Mouse (Mus musculus) gastrocnemius, adult 18-20 months (tissue): ENCODE measurements around the gene Serbp1. TPM values are rescaled to one million over a fixed set of nuclear protein-coding genes. Genes with fewer than 3 reads are reported as not detected.
"Not testable (repeated sequence)": the region's sequence is repeated elsewhere in the genome, so short reads cannot be mapped to it uniquely, and the experiment has no call there.

ENCODE experiments used
- DNase-seq: peaks from one replicate; pipeline ENCODE4 v3.0.0; 2021; ENCODE audit warnings: low spot score
- long read RNA-seq, 2 experiments: library from polyadenylated mRNA; stranded (forward); transcript quantifications; one replicate each; pipeline ENCODE4 v2.0.0; 2021
- total RNA-seq, 2 experiments: library from RNA; stranded (reverse); gene quantifications; 2 replicates each; pipeline ENCODE4 v1.2.3; 2021

The Serbp1 gene
- total RNA-seq, result 100 to 1,000 TPM; 318 to 338 TPM
- long read RNA-seq, experiment 1, full-length matches to known transcripts, result 128 of 155 reads
- long read RNA-seq, experiment 1, partial matches to known transcripts, result 18 of 155 reads
- long read RNA-seq, experiment 1, other reads (novel, unspliced or antisense), result 9 of 155 reads
- long read RNA-seq, experiment 2, full-length matches to known transcripts, result 120 of 145 reads
- long read RNA-seq, experiment 2, partial matches to known transcripts, result 11 of 145 reads
- long read RNA-seq, experiment 2, other reads (novel, unspliced or antisense), result 14 of 145 reads

DNA sequence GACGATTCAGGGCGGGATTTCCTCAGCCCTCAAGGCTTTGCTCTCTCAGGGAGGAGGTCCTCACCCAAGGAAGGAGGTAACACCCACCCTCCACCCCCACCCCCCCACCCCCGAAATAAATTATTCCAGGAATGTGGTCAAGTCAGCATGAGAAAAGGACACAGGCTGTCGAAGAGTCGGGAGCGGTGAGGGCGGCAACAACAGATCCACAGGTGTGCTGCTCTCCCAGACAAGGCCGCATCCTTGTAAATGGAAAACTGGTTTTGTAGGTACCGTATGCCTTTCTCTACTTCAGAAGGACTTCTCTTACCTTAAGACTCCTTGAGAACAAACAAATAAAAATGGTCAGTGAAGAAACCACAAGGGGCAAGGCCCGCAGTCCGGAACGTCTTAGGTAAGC lies at the start of gene Serbp1:
Serbp1 (plus strand) TSS at position 200 of the 400 bp plus-strand sequence.
- DNase-seq, result no peak

GRCm38 (mm10) chr6:67193591-67193990 lies 44.4 kb upstream of the Serbp1 start:
- no peak for DNase-seq

- no peak for DNase-seq
These were observed 43.4 kb upstream of the Serbp1 start for GRCm38 (mm10) chr6:67194606-67195005.

DNA sequence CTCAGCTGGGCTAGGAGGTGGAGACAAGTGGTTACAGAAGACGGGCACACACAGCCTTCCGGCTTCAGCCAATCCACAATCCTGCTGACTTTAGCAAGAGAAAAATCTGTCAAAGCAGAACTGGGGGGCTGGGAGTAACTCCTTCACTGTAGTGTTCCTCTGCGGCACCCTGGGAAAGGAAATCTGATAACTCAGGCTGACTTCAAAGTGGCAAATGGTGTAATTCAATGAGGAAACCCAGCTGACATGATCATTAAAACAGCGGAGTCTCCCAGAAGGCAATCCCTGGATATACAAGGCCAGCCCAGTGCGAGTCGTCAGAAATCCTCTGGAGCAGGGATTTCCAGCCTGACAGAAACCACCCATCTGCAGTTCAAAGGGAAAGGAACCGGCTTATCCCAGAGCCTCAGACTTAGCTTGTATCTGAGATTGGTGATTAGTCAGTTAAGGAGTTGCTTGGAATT lies 42.8 kb upstream of the Serbp1 start:
- DNase-seq, result peak; percentile 11

GRCm38 (mm10) chr6:67196821-67197220 lies 41.2 kb upstream of the Serbp1 start:
- DNase-seq, result no peak

- peak; percentile 28 for DNase-seq
These were observed 39.9 kb upstream of the Serbp1 start for GRCm38 (mm10) chr6:67198085-67198484.

- peak; percentile 32 for DNase-seq
These were observed 37.2 kb upstream of the Serbp1 start for GRCm38 (mm10) chr6:67200715-67201322.

GRCm38 (mm10) chr6:67205081-67206037 lies 32.6 kb upstream of the Serbp1 start:
- no peak for DNase-seq

GRCm38 (mm10) chr6:67212362-67212761 lies 25.6 kb upstream of the Serbp1 start:
- no peak for DNase-seq

- DNase-seq, result no peak
These were observed 24.4 kb upstream of the Serbp1 start for GRCm38 (mm10) chr6:67213429-67214098.

DNA sequence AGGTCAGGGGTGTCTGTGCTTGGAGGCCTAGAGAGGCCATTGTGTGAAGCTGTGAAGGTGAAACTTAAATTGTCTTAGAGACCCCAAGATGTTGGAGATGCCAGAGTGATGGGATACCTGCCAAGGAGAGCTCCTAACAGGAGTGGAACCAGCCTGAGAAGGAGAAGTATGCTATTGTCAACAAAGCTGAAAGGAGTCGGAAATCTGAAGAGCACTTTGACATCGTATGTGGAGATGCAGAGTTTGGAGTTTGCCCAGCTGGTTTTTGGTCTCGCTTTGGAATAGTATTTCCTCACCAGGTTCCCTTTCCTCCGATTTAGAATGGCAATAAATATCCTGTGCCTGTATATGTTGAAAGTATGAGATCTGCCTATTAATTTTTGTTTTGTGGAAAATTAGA lies 20.6 kb upstream of the Serbp1 start:
- DNase-seq, result no peak

DNA sequence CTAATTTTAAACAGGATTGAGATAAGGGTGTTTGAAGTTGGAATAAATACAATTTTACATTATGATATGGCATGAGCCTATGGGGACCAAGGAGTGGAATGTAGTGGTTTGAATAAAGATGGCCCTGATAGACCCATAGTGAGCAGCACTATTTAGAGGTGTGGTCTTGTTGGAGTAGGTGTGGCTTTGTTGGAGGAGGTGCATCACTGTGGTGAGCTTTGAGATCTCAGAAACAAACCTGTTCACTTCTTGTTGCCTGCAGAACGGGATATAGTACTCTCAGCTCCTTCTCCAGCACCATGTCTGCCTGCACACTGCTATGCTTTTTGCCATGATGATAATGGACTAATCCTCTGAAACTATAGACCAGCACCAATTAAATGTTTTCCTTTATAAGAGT lies 20.1 kb upstream of the Serbp1 start:
- DNase-seq, result no peak

GRCm38 (mm10) chr6:67218566-67218965 lies 19.4 kb upstream of the Serbp1 start:
- DNase-seq, result no peak

DNA sequence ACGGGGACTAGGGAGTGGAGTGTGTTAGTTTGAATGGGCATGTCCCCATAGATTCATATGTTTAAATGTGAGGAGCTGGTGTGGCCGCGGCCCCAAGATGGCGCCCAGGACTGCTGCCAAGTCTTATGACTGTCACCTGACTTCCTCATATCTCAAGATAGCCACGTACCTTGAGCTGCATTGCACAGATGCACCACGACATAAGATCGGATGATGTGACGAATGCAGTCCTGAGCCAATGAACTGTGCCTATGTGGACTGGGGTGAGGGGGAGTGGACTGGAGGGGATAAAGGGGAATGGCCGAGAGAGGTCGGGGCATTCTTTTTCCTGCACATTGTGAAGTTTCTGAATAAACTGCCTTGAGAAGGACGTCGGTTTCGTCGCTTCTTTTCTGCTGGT lies 18.0 kb upstream of the Serbp1 start:
- DNase-seq, result not testable (repeated sequence)

GRCm38 (mm10) chr6:67220731-67221130 lies 17.2 kb upstream of the Serbp1 start:
- no peak for DNase-seq

DNA sequence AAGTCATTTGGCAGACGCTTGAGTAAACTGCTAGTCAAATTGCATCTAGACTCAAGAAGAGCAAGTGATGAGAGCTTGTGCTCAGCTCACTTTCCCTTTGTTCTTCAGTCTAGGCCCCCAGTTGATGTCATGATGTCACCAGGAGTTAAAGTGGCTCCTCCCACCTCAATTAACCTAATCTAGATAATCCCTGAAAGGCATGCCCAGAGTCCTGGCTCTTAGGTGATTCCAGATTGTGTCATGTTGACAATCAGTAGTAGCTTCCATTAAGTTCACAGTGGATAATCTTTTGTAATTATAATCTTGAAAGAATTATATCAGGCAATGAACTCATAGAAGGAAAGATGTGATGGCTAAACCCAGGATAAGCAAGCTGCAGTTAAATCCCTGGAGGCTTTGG lies 14.9 kb upstream of the Serbp1 start:
- no peak for DNase-seq

GRCm38 (mm10) chr6:67223499-67223898 lies 14.5 kb upstream of the Serbp1 start:
- DNase-seq, result peak; percentile 26

DNA sequence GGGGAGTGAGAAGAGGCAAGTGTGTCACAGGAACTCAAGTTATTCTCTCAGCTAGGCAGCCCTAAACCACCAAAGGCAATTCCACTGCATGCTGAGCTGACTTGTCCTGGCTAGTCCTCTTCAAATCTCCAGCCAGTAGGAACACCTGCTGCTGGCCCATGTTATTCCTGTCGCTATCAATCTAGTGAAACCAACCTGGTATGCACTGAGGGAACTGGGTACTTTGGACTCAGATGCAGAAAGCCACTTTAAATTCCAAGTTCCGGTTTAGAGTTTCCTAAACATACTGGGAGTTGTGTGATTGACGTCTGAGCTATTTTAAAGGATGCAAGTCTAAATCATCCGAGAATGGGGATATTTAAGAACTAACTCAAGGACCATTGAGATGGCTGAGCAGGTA lies 11.7 kb upstream of the Serbp1 start:
- peak; percentile 52 for DNase-seq

DNA sequence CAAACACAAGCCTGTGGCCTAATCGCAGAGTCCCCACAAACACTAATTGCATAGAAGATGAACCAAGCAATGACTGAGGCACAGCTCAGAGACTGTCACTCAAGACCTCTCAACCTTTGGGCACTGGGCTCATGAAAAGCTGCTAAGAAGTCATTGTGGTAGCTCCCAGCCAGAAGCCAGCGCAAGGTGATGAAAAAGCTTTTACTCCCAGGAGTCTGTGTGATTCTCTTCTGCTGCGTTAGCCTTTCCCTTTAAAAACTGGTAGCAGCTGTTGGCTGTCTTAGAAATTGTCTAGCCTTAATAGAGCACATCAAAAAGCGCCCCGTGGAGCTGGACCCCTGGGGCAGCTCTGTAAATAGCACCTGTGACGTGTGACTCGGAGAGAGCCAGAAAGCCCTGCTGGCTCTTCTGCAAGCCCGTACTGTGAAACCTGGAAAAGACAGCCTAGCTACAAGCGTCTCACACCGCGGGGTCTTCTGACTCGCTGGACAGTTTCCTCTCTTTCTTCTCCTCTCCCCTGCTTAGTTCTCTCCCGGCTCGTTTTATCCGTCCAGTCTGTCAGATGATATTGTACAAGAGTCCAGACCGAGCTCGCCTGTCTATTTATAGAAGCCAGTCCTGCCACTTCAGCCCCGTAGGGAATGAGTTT lies 9.4 kb upstream of the Serbp1 start:
- DNase-seq, result peak; percentile 50

DNA sequence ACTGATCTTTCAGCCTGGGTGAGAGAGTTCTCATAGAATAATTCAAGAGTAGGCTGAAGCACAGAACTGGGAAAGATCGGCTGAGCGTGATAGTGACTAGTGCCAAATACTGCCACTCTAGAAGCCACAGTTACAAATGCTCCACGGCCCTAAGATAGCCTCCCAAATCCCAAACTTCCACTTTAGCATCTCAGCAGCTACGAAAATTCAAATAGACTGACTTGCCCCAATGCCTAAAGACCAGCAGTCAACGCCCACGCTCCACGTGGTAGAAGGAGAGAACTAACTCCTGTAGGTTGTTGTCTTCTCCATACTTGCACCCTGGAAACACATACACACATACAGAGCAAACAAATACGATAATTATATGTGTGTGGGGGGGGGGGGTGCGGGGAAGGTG lies 8.5 kb upstream of the Serbp1 start:
- no peak for DNase-seq

GRCm38 (mm10) chr6:67229922-67230518 lies 8.0 kb upstream of the Serbp1 start:
- no peak for DNase-seq
